Mouse (Mus musculus): ENCODE data around the gene Ttyh3.

Ttyh3 gene

DNA sequence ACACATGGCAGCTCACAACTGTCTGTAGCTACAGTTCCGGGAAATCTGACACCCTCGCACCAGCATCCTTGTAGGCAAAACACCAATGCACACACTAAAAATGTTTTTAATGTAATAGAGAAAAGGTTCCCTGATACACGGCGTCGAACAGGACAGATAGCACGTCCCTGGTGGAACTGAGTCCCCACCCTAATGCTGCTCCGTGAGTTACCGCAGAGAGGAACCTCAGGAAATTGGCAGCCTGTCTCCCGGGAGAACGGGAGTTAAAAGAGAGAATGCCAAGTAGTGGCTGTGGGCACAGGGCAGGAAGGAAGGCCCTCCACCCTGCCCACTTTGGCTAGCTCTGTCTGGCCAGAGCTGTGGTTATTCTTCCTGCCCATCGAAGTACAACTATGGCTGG, 2.4 kb upstream of the Ttyh3 start:
- DNase-seq (ENCODE audit: low spot score) = no peak

DNA sequence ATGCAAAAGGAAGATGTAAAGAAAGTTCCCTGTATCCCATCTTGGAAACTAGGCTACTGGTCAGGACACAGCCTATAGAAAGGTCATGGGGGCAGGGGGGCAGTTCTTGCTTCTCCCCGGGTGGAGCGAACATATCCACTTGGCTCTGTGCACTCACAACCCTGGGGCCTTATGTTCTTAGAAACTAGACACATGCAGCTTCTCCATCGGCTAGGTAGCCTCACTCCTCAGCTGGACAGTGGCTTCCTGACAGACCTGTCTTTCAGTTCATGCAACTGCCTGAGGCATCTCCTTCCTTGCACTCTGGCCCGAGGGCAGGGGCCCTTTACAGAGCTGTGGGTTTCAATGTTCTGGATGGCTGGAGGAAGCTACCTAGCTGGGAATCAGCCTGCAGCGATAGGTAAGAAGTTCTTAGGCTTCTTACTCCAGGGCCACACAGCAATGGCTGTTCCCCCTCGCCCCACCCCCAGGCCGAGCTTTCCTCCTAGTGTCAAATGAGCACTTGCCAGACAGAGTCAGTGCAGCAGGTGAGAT, 1.1 kb upstream of the Ttyh3 start:
- no peak for DNase-seq (ENCODE audit: low spot score)

DNA sequence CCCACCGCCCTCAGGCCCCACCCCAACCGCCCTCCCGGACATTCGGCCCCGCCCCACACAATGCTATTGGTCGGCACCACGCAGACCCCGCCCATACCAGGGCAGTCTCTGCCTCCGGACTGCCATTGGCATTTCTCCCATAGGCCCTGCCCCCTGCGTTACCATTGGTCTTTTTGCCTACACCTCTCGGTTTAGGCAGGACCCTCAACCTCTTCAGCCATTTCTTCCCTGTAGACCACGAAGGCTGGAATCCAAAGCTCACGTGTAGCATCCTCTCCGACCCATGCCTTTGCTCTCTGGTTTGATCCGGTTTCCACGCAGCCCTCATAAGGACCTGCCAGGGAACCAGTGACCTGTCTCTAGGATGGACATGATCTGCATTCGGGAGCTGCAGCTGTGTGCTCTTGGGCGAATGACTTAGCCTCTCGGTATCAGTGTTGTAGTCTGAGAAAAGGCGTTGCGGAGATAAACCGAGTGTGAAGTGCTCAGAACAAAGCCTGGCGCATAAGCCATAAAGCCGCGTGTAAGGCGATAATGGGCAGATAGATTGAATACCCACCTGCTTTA, 353 bp upstream of the Ttyh3 start:
- DNase-seq (ENCODE audit: low spot score) = peak; percentile 98

DNA sequence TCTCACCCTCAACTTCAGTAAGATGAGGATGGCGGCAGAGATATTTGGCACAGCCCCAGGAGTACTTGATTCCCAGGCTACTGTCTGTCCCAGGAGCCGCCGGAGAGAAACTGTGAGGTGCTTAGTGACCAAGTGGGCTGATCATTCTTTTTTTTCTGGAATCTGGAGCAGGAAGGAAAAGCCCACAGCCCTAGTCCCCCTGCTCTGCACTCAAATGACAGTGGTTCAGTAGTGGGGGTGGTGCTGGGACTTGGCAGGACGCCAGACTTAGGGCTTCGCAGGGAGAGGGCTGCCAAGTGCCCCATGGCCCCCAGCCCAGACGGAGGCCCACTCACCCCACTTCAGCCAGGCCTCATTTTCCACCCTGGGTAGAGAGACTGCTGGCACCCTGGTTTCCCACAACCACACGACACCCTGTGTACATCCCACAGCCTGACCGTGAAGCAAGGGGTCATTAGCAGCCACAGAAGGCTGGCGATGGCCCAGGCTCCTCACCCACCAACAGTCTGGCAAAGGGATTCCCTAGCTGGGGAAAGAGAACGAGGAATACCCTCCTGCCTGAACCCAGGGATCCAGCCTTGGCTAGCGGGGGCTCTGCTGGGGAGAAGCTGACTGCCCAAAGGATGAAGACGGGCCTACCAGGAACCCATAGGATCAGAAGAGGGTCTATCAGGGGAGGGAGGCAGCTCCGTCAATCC, 861 bp downstream of the Ttyh3 start:
- DNase-seq (ENCODE audit: low spot score) = peak; percentile 47

DNA sequence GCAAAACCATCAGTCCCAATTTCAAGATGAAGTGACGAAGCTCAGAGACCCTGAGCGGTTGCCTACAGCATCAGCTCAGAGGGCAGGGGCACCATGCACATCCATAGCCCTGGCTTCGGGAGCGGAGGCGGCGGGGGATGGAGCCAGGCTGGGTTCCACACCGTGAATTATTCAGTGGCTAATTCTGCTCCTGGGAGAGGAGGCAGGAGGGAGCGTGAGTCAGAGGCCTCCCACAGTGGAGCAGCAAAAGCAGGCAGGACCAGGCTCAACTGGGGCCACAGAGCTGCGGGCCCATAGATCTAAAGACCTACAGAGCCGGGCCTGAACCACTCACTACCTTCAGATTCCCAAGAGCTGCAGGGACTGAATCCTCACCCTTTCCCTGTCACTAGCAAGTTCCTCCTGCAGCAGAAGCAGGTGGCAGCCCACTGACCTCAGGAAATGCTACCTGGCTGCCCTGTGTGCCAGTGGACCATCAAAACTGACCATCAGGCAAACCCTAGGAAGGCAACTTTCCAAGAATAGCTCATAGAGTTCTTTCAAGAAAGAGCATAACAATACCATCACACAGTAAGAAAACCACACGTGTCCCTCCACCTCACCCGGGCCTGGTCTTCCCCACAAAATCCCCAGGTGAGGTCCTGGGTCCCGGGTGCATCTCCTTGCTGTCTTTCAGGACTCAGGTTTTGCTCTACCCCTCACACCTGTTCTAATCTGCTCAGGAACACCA, 1.6 kb downstream of the Ttyh3 start:
- no peak for DNase-seq (ENCODE audit: low spot score)

DNA sequence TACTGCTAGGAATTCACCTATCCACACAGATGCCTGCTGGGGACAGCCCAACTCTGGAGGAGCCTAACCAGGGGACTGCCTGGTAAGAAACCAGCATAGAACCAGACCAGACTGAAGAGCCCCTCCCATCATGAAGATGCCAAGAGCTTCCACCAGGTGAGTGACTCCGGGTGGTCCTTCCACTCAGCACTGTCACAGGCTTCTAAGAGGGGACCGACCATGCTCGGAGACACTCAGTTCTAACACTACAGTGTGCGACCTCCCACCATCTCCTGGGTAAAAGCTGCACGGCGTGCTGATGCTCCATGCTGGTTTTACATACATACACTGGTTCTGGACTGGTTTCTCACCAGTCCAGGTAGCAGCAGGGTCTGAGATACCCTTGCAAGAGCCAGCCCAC, 2.7 kb downstream of the Ttyh3 start:
- DNase-seq (ENCODE audit: low spot score) = no peak

DNA sequence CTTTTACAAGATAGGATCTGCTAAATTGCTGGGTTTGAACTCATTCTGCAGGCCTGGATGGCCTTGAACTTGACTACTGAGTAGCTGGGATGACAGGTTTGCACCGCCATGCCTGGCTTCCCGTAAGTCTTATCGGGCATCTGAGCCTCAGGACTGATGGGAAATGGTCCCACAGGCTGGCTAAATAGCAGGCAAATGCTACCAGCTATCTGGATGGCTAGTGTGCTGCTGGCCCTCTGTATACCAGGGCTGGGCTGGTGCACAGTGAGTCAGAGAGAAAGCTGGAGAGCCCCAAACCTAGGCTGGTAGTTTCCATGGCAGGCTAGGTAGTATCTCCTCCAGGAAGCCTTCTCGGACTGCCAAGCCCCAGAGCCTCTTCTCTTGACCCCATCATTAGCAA, 3.4 kb downstream of the Ttyh3 start:
- DNase-seq (ENCODE audit: low spot score) = no peak

DNA sequence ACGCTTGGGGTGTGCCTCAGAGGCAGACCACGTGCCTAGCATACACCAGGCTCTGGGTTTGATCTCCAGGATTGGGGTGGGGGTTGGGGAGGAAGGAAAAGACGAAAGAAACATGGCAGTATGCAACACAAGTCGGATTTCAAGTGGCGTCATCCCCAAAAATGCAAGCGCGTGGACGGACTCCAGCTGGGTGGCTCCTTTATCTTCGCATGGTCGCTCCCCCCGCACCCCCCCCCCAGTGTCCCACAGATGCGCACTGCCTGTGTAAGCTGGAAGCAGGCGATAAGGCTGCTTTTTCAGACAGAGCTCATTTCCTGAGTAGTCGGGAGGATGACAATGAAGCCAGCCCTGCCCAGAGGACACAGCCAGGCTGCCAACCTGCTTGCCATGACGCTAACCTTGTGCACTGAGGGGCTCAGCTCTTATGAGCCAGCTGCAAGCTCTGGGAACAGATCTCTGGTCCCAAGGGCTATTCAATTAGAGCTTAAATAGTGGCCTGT, 4.1 kb downstream of the Ttyh3 start:
- DNase-seq (ENCODE audit: low spot score) = no peak

DNA sequence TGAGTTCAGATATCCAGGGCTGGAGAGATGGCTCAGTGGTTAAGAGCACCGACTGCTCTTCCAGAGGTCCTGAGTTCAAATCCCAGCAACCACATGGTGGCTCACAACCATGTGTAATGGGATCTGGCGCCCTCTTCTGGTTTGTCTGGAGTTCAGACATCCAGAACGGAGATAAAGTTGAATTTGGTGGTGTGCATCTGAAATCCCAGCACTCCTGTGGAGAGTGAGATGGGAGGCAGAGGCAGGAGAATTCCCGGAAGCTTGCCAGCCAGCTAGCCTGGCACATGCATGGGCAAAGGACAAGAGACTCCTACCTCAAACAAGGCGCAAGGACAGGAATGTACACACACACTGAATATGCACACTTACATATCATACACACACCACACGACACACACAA, 4.6 kb downstream of the Ttyh3 start:
- DNase-seq (ENCODE audit: low spot score) = no peak

DNA sequence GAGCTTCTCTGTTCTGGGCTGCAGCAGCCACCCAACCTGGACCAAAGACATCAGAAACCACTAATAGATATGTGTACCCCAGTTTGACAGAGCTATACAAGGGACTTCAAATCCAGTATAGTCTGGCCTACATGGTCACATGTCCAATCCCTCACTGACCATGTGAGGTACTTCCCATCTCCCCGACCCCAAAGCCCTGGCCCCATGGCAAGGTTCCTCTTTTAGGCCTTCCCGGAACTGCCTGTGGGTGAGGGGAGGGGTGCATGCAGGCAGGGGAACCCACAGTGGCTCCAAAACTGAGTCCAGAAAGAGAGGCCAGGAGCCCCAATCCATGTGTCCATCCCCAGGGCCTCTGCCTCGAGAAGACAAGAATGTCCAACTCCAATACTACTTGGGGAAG, 6.8 kb downstream of the Ttyh3 start:
- no peak for DNase-seq (ENCODE audit: low spot score)

DNA sequence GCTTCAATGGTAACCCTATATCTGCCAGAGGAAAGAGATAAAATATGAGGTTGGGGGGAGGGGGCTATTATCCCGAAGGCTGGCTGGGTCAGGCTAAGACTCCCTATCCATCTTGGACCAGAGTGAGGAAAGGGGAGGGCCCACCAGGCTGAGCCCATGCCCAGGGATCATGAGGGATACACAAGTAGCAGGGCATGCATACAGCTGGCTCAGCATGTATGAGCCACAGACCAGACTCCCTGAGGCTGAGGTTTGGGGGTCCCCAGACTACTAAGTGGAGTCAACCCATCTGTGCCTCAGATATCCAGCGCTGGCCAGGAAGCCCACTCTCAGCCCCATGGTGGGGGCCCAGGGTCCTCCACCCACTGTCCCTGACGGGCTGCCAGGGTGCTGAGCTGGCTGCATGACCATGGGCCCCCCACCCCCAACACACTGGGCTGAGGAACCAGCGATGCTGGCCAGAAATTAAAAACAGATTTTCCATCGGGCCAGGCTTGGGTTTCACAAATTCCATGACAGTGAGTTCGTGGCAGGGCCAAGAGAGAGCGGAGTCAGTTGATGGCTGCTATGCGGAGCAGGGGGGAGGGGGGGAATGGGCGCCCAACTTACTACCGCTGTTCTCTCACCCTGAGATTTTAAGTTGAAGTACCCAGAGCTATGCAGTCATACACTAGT, 7.4 kb downstream of the Ttyh3 start:
- no peak for DNase-seq (ENCODE audit: low spot score)

DNA sequence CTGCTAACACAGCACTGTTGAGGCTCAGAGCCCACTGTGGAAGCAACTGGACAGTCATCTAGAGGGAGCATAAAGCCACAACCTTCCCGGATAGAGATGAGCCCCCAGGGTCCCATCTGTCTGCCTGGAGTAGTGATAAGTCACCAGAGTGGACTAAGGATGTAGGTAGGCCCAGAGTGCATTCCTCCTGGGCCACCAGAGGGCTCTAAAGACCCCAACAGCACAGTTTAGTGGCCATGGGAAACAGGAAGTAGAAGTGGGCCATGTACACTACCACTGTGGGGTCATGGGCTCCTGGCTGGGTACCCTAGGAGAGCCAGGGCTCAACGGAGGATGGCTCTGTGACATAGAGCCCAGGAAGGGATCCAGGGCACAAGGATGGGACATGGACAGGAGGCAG, 8.0 kb downstream of the Ttyh3 start:
- no peak for DNase-seq (ENCODE audit: low spot score)

DNA sequence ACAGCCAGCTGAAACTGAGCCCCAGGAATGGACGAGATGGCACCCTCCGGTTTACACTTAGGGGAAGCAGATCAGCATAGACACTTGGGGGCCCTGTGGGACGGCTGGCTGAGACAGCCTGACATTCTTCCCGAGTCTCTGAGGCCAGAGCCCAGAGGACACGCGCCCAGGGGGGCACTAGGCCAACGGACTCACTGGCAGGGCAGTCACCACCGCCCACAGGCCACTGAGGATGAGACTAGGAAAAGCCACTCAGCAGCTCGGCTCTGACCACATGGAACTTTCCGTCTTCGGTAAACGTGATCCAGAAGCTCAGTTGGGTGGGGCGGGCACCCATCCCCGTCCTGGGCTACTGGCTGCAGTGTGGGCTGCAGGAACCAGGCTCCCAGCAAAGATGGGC, 9.0 kb downstream of the Ttyh3 start:
- DNase-seq (ENCODE audit: low spot score) = no peak

DNA sequence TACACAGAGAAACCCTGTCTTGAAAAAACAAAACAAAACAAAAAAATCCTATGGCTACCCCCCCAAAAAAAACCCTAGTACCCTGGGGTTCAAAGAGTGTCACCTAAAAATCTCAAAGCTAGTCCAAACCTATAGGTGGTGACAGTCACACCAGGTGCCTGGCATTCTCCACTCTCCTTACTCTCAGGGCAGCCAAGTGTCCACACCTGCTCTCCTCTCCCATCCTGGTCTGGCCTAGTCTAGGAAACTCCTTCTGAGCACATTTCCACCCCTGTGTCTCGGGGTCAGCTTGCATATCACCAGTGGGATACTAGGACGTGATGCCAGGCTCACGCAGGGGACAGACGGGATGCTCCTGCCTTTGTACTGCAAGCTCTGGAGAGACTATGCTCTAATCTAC, 9.5 kb downstream of the Ttyh3 start:
- DNase-seq (ENCODE audit: low spot score) = no peak

DNA sequence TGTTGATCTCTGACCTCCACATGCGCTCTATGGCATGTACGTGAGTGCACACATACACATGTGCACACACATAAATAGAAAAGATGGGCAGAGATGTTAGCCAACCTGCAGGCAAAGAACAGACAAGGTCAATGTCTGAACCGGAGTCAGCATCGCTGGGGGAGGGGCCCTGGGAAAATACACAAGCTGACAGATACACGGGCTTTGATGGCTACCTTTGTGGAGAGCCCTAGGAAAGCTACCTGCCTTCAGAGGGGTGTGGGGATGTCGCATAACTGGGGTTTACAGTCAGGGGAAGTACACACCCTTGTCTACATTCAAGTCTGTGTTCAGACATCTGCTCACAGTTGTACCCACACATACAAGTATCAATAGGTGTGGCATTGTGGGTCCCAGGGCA, 10.3 kb downstream of the Ttyh3 start:
- no peak for DNase-seq (ENCODE audit: low spot score)

DNA sequence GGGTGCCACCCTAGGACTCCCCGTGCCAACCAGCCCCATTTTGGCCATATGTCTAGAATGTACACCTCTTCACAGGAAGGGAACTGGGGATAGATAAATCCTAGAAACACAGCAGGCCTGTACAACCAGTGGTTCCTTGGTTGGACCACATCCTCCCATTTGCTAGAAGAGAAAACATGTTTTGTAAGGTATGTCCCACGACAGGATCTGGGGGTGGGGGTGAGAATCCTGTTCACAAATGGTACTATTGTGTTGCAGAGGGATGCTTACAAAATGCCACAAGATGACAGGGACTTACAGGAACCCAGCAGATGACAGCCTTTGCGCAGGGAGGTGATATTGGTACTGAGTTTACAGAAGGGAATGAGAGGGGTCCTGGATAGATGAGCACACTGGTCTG, 10.8 kb downstream of the Ttyh3 start:
- no peak for DNase-seq (ENCODE audit: low spot score)

DNA sequence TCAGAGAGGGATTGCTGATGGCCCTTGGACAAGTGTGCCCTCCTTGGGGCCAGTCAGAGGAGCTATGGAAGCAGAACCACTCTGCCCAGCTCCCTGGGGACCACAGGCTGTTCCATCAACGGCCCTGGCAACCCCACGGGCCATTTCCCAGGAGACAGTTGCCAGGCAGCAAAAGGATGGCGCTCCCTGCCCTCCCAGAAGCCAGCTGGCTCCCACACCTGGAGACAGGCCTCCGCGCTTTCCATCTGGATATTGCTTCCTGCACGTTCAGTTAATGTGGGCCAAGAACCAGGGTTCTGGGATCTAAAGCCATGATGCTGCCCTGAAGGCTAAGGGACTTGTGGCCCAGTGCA, 11.8 kb downstream of the Ttyh3 start:
- DNase-seq (ENCODE audit: low spot score) = no peak

DNA sequence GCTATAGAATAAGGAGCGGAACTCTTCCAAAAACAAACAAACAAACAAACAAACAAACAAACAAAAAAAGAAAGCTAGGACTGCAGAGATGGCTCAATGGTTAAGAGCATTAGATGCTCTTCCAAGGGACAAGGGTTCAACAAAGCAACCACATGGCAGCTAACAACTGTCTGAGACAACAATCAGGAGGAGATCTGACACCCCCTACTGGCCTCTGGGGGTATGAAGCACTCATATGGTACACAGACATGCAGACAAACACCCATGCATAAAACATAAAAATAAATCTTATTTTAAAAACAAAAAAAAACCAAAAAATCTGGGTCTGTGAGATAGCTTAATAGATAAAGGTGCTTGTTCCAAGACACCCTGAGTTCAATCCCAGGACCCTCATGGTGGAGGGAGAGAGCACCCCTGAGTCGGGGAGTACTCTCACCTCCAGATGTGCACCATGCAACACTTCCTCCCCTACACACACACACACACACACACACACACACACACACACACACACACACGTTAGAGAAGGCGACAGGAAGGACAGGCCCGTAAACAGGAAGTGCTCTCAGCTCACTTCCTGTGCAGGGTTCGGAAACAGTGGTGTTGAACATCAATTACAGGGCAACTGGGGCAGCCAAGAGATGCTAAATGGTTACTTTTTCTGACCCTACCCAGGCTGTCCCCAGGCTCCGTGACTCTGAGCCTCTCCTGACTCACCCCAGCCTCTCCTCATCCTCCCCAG, 12.3 kb downstream of the Ttyh3 start:
- DNase-seq (ENCODE audit: low spot score) = no peak

DNA sequence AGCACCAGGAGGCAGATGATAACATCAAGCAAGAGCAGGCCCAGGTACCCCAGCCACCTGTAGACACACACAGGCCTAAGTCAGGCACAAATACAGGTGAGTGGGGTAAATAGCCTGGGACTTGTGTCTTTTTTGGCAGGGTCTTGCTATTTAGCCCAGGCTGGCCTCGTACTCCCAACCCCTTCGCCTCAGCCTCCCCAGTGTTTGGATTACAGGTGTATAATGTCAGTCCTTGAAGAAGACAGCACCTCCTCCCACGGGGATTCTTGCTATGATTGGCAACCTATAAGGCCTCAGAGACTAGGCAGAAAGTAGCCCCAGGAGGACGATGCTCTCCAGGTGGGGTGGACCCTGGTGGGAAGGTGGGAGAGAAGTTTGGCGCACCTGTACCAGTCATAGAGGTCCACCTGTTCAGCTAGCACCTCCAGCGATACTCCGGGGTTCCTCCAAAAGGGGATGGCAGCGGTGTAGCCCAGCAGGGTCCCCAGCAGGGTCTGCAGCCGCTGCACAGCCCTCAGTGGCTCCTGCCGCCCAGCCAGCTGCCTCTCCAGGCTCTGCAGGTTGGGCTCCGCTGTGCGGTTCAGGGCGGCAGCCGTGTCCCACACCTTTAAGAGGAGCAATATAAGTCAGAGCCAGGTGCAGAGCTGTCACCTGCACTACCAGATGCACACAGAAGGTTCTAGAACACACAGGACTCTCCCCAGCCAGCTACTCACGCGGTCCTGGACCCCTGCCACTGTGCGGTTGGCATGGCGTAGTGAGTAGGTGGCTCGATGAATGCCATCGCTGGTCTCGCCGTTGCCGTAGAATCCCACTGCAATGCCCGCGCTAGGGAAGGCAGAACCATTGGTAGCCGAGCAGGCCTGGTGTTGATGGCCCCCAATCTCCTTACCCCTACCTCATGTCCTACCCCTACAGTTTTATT, 13.8 kb downstream of the Ttyh3 start:
- DNase-seq (ENCODE audit: low spot score) = no peak

DNA sequence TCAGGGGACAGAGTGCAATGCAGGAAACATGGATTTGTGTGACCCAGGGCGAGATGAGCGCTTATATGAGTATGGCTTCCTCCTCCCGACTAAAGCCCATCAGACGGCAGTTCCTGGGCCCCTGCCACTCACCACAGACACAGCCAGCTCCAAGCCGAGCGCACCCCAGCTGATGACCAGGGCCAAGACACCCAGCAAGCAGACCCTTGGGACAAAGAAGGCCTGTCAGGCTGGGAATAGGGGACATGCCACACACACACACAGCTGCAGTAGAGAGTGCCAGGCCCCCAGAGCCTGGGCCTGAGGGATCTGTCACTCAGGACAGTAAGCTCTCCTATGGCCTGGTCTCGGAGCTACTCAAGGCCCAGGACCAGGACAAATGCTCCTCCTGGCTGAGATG, 15.4 kb downstream of the Ttyh3 start:
- no peak for DNase-seq (ENCODE audit: low spot score)

DNA sequence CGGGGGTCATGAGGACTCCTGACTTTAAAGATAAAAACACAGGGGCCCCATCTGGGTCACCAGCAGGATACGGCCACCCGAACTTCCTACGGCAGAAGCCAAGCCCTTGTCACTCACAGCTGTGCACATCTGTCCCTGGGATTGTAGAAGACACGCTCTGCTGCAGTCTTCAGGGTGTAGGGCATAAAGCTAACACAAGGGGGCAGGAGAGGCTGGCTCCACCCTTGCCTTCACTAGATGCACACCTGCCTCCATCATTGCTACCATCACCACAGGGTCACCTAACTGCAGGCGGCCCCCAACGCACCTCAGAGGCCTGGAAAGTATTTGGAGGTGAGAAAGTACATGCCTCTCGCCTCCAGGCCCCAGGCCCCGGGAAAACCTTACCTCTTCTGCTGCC, 19.8 kb downstream of the Ttyh3 start:
- DNase-seq (ENCODE audit: low spot score) = no peak

Data from ovary, postnatal 36 days (tissue).